ENCODE assay signal across 20 mouse cellular contexts in the genomic region with DNA sequence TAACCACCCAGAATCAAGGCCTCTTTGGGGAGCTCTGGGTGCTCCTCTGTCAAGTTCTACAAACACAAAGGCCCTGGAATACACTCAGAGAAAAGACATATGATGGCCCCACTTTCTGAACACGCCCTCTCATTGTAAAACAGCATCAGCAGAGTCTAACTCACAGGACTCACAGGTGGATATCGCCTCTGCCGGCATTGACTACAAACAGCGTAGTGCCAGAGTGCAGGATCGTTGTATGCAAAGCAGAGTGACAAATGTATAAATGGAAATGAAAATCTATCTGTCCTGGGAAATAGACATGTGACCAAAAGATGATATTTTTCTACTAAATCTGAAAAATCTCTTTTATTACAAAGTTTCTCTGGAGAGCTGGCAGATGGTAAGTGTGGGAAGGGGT.
DNase-seq lines count a peak whose midpoint lies in the region; ATAC-seq lines count a peak whose summit lies in the region.
"Had no signal": no experiment of that assay in that cellular context is flagged by ENCODE, and none has a peak within 500 bp of the region (broad histone marks: within the 10 kb centered on the region; RNA-seq: fewer than 3 reads in every experiment).

No protein-coding gene starts in this region.

- no peaks in the 10 kb centered on the region for H3K9me3 ChIP-seq in heart, embryonic 10.5 days
- no peaks in the 10 kb centered on the region for H3K9me3 ChIP-seq in intestine, embryonic 14.5 days (ENCODE audit: control insufficient read depth, low read length)
- H3K9me3 ChIP-seq in intestine, embryonic 16.5 days (ENCODE audit: control insufficient read depth, low read length), result no peaks in the 10 kb centered on the region
- H3K9me3 ChIP-seq in limb, embryonic 11.5 days (ENCODE audit: control insufficient read depth, low read length), result no peaks in the 10 kb centered on the region
- no peaks in the 10 kb centered on the region for H3K9me3 ChIP-seq in limb, embryonic 10.5 days (replicated peaks)

- H3K27ac ChIP-seq in heart, embryonic 10.5 days, result no peak overlapping the region
- no peak overlapping the region for H3K27ac ChIP-seq in intestine, embryonic 14.5 days (ENCODE audit: low read depth)
- no peak overlapping the region for H3K27ac ChIP-seq in intestine, embryonic 16.5 days (ENCODE audit: low read length)
- no peak overlapping the region for H3K27ac ChIP-seq in limb, embryonic 11.5 days (replicated peaks; ENCODE audit: low read depth, low read length)
- no peak overlapping the region for H3K27ac ChIP-seq in limb, embryonic 10.5 days

- no peaks in the 10 kb centered on the region for H3K36me3 ChIP-seq in heart, embryonic 10.5 days
- no peaks in the 10 kb centered on the region for H3K36me3 ChIP-seq in intestine, embryonic 14.5 days (ENCODE audit: control insufficient read depth, insufficient read depth, low read length)
- no peaks in the 10 kb centered on the region for H3K36me3 ChIP-seq in intestine, embryonic 16.5 days (ENCODE audit: control insufficient read depth, insufficient read depth, low read length)
- no peaks in the 10 kb centered on the region for H3K36me3 ChIP-seq in limb, embryonic 11.5 days (ENCODE audit: control insufficient read depth, insufficient read depth, low read length)
- H3K36me3 ChIP-seq in limb, embryonic 10.5 days, result no peaks in the 10 kb centered on the region
- H3K36me3 ChIP-seq: G1E had no signal

- no peak overlapping the region for H3K9ac ChIP-seq in intestine, embryonic 14.5 days (ENCODE audit: low read length)
- H3K9ac ChIP-seq in intestine, embryonic 16.5 days (ENCODE audit: low read depth, low read length), result no peak overlapping the region
- no peak overlapping the region for H3K9ac ChIP-seq in limb, embryonic 11.5 days (ENCODE audit: low read length)

- WGBS in heart, embryonic 10.5 days, result 91% methylated on average over 5 of the region's 5 CpGs
- 87% methylated on average over 5 of the region's 5 CpGs for WGBS in intestine, embryonic 14.5 days
- 88% methylated on average over 5 of the region's 5 CpGs for WGBS in intestine, embryonic 16.5 days
- 95% methylated on average over 5 of the region's 5 CpGs for WGBS in limb, embryonic 11.5 days
- 94% methylated on average over 5 of the region's 5 CpGs for WGBS in limb, embryonic 10.5 days

- H3K4me3 ChIP-seq in heart, embryonic 10.5 days, result no peak overlapping the region
- no peak overlapping the region for H3K4me3 ChIP-seq in intestine, embryonic 14.5 days (ENCODE audit: low read depth, low read length)
- no peak overlapping the region for H3K4me3 ChIP-seq in intestine, embryonic 16.5 days (ENCODE audit: low read length)
- no peak overlapping the region for H3K4me3 ChIP-seq in limb, embryonic 11.5 days (ENCODE audit: low read depth, low read length)
- no peak overlapping the region for H3K4me3 ChIP-seq in limb, embryonic 10.5 days

- DNase-seq in heart, adult 11 months, result peak; percentile 62
- DNase-seq in heart, postnatal 4 days, result no peak
- DNase-seq in heart, embryonic 10.5 days (ENCODE audit: low spot score), result peak; percentile 10
- no peak for DNase-seq in heart, adult 18-20 months
- DNase-seq in intestine, embryonic 14.5 days (ENCODE audit: low spot score), result peak; percentile 34
- DNase-seq in limb, embryonic 11.5 days (ENCODE audit: low spot score), result peak; percentile 15
- no peak for DNase-seq in limb, embryonic 10.5 days (ENCODE audit: low spot score)
- DNase-seq: adrenal gland, adult 2 months; adrenal gland, adult 8-10 months; adrenal gland, postnatal 10 days; adrenal gland, postnatal 14 days; adrenal gland, postnatal 25 days; adrenal gland, postnatal 36 days; cerebellum, adult 11 months had no signal

- ATAC-seq in intestine, embryonic 14.5 days (replicated peaks; ENCODE audit: low FRiP score, low TSS enrichment, low read depth), result no peak
- no peak for ATAC-seq in intestine, embryonic 16.5 days
- no peak for ATAC-seq in limb, embryonic 11.5 days (ENCODE audit: insufficient number of reproducible peaks, low FRiP score, low TSS enrichment, low read depth)
- ATAC-seq: activated CD4-positive, CD25-positive, alpha-beta regulatory T cell, adult 4 months; CD4-positive, CD25-positive, alpha-beta regulatory T cell, adult 4 months; Patski had no signal

- peaks cover 16% of the 10 kb centered on the region for H3K4me1 ChIP-seq in heart, embryonic 10.5 days
- no peaks in the 10 kb centered on the region for H3K4me1 ChIP-seq in intestine, embryonic 14.5 days (replicated peaks; ENCODE audit: control insufficient read depth, insufficient read depth, low read length)
- no peaks in the 10 kb centered on the region for H3K4me1 ChIP-seq in intestine, embryonic 16.5 days (ENCODE audit: control insufficient read depth, insufficient read depth, low read length)
- peaks cover 8% of the 10 kb centered on the region; the same call in 1 of the 2 replicates for H3K4me1 ChIP-seq in limb, embryonic 11.5 days (ENCODE audit: control insufficient read depth, insufficient read depth, low read length)
- peaks cover 46% of the 10 kb centered on the region for H3K4me1 ChIP-seq in limb, embryonic 10.5 days

- H3K27me3 ChIP-seq in heart, embryonic 10.5 days (ENCODE audit: insufficient read depth, poor library complexity, severe bottlenecking), result peaks cover 11% of the 10 kb centered on the region; the same call in 1 of the 2 replicates
- H3K27me3 ChIP-seq in intestine, embryonic 14.5 days (replicated peaks; ENCODE audit: control insufficient read depth, insufficient read depth, low read length), result no peaks in the 10 kb centered on the region
- H3K27me3 ChIP-seq in intestine, embryonic 16.5 days (replicated peaks; ENCODE audit: control insufficient read depth, insufficient read depth, low read length), result no peaks in the 10 kb centered on the region
- H3K27me3 ChIP-seq in limb, embryonic 11.5 days (ENCODE audit: control insufficient read depth, insufficient read depth, low read length), result peaks cover 4% of the 10 kb centered on the region; the same call in 1 of the 2 replicates
- peaks cover 46% of the 10 kb centered on the region for H3K27me3 ChIP-seq in limb, embryonic 10.5 days (ENCODE audit: low read depth, poor library complexity, severe bottlenecking)
- H3K27me3 ChIP-seq: CH12.LX had no signal

- H3K4me2 ChIP-seq in intestine, embryonic 14.5 days (ENCODE audit: low read length), result no peak overlapping the region
- H3K4me2 ChIP-seq in intestine, embryonic 16.5 days (ENCODE audit: low read depth, low read length), result no peak overlapping the region
- H3K4me2 ChIP-seq in limb, embryonic 11.5 days (ENCODE audit: low read depth, severe bottlenecking), result no peak overlapping the region

Comparison
In these comparisons a context has a peak if more than half of its experiments do, and no peak if none do; other contexts are left out.
1. DNase-seq: peak in heart, adult 11 months (single experiment), heart, embryonic 10.5 days (single experiment), intestine, embryonic 14.5 days (single experiment) and limb, embryonic 11.5 days (single experiment); none in heart, postnatal 4 days (single experiment), heart, adult 18-20 months (0 of 2) and limb, embryonic 10.5 days (single experiment).